Mouse (Mus musculus) CD8-positive naive resting alpha-beta T cell, adult 2 months (primary cell): Measurements from ENCODE around the gene Dhx37.

ENCODE experiments used
- DNase-seq, 2 experiments: peaks; one replicate each; pipeline ENCODE4 v3.0.0; 2022; ENCODE audit warnings: low read depth in 2 of 2, low spot score in 2 of 2

Dhx37 gene

GRCm38 (mm10) chr5:125433793-125434337 lies at the start of gene Dhx37:
Gene Dhx37 (minus strand): TSS chr5:125434121.
- peak; percentile 89 to 90 for DNase-seq

- DNase-seq: no peak
These were observed 48.6 kb upstream of the Dhx37 start for GRCm38 (mm10) chr5:125482474-125482873.

GRCm38 (mm10) chr5:125480434-125481231 lies 46.7 kb upstream of the Dhx37 start:
- DNase-seq: no peak

GRCm38 (mm10) chr5:125479376-125479775 lies 45.5 kb upstream of the Dhx37 start:
- DNase-seq: no peak

GRCm38 (mm10) chr5:125478037-125478436 lies 44.1 kb upstream of the Dhx37 start:
- DNase-seq: no peak

GRCm38 (mm10) chr5:125477533-125477932 lies 43.6 kb upstream of the Dhx37 start:
- no peak for DNase-seq

GRCm38 (mm10) chr5:125476799-125477198 lies 42.9 kb upstream of the Dhx37 start:
- DNase-seq: no peak

- DNase-seq: peak in 1 of 2 experiments; percentile 12
These were observed 42.3 kb upstream of the Dhx37 start for GRCm38 (mm10) chr5:125476286-125476625.

- DNase-seq: peak; percentile 96 to 99
These were observed 41.8 kb upstream of the Dhx37 start, which contains the start of gene Aacs for GRCm38 (mm10) chr5:125475601-125476285. Gene Aacs (plus strand): TSS chr5:125475814.

GRCm38 (mm10) chr5:125475030-125475429 lies 41.1 kb upstream of the Dhx37 start:
- DNase-seq: no peak

- DNase-seq: no peak
These were observed 39.0 kb upstream of the Dhx37 start for GRCm38 (mm10) chr5:125472796-125473475.

GRCm38 (mm10) chr5:125470713-125471112 lies 36.8 kb upstream of the Dhx37 start:
- DNase-seq: no peak

GRCm38 (mm10) chr5:125467261-125467660 lies 33.3 kb upstream of the Dhx37 start:
- no peak for DNase-seq

GRCm38 (mm10) chr5:125466483-125466882 lies 32.6 kb upstream of the Dhx37 start:
- DNase-seq: no peak

GRCm38 (mm10) chr5:125465701-125466106 lies 31.8 kb upstream of the Dhx37 start:
- DNase-seq: peak; percentile 89 to 90

- no peak for DNase-seq
These were observed 31.3 kb upstream of the Dhx37 start for GRCm38 (mm10) chr5:125465192-125465591.

- peak in 1 of 2 experiments; percentile 44 for DNase-seq
These were observed 28.0 kb upstream of the Dhx37 start for GRCm38 (mm10) chr5:125461868-125462445.

GRCm38 (mm10) chr5:125460574-125460973 lies 26.7 kb upstream of the Dhx37 start:
- no peak for DNase-seq

- DNase-seq: no peak
These were observed 23.6 kb upstream of the Dhx37 start for GRCm38 (mm10) chr5:125457538-125457937.

- no peak for DNase-seq
These were observed 22.2 kb upstream of the Dhx37 start for GRCm38 (mm10) chr5:125456100-125456499.

- no peak for DNase-seq
These were observed 18.7 kb upstream of the Dhx37 start for GRCm38 (mm10) chr5:125452573-125452972.
